Mouse (Mus musculus): ENCODE data around the gene Il5. TPM values are rescaled to one million over a fixed set of nuclear protein-coding genes. Genes with fewer than 3 reads are reported as not detected.

Il5 gene
- total RNA-seq, 2 experiments from 2014 or later: not detected

- no peak for DNase-seq
Observed at GRCm38 (mm10) chr11:53771001-53771744, 50.6 kb downstream of the Il5 start.

GRCm38 (mm10) chr11:53772536-53772935 lies 51.9 kb downstream of the Il5 start:
- no peak for DNase-seq

GRCm38 (mm10) chr11:53773087-53773486 lies 52.5 kb downstream of the Il5 start, which contains the start of gene Gm17334:
Gm17334 (minus strand) TSS chr11:53773187.
- DNase-seq: no peak

DNA sequence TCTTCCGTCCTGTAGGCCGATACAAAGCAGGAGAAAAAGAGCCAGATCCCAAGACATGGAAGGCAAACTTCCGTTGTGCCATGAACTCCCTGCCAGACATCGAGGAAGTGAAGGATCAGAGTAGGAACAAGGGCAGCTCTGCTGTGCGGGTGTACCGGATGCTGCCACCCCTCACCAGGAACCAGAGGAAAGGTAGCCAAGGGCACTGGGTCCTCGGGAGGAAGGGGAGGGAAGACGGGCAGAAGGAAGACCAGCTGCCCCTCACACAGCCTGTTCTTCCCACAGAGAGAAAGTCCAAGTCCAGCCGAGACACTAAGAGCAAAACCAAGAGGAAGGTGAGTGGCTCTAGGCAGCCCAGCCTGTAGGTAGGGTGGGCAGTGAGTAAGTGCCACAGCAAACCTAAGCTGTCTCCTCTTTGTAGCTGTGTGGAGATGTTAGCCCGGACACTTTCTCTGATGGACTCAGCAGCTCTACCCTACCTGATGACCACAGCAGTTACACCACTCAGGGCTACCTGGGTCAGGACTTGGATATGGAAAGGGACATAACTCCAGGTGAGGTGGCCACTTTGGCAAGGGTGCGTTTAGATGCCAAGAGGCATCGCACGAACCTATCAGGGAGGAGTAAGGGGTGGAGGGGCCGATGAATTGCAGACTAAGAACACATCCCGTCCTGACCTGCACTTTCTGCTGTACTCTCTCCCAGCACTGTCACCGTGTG lies 53.2 kb downstream of the Il5 start:
- DNase-seq: no peak

Small RNAs within 50 kb of the gene (microRNA-seq; reads per million reads assigned to microRNA genes)
- 0 reads per million in 2 experiments for gene Mir7671

Other genes starting within 250 kb of the Il5 start
- not detected for gene Gm9945, start 240.6 kb upstream of the Il5 start, total RNA-seq (2021)
- under 1 TPM; 0.07 to 0.27 TPM for gene Sowaha, start 240.5 kb upstream of the Il5 start, total RNA-seq (2021)
- 10 to 100 TPM; 62.9 to 65.0 TPM for gene Sept8, start 201.5 kb upstream of the Il5 start, total RNA-seq (2021)
- 10 to 100 TPM; 14.1 to 14.4 TPM for gene Kif3a, start 153.4 kb upstream of the Il5 start, total RNA-seq (2021)
- gene Il4, start 102.1 kb upstream of the Il5 start, total RNA-seq (2021): not detected
- gene Il13, start 86.1 kb upstream of the Il5 start, total RNA-seq (2021): not detected
- gene Rad50, start 13.5 kb upstream of the Il5 start, total RNA-seq (2021): 10 to 100 TPM; 13.0 to 13.5 TPM
- 10 to 100 TPM; 11.8 to 12.2 TPM for gene Irf1, start 49.2 kb downstream of the Il5 start, total RNA-seq (2021)
- not detected for gene Gm17334, start 52.4 kb downstream of the Il5 start, total RNA-seq (2021)
- gene Gm12216, start 138.5 kb downstream of the Il5 start, total RNA-seq (2021): 1 to 10 TPM in 1 of 2 experiments, under 1 TPM in 1; 0.32 to 1.6 TPM
- gene Slc22a5, start 170.9 kb downstream of the Il5 start, total RNA-seq (2021): 10 to 100 TPM; 13.3 to 15.0 TPM